Comparison of ENCODE assay signal across 8 mouse cellular contexts in the genomic region with DNA sequence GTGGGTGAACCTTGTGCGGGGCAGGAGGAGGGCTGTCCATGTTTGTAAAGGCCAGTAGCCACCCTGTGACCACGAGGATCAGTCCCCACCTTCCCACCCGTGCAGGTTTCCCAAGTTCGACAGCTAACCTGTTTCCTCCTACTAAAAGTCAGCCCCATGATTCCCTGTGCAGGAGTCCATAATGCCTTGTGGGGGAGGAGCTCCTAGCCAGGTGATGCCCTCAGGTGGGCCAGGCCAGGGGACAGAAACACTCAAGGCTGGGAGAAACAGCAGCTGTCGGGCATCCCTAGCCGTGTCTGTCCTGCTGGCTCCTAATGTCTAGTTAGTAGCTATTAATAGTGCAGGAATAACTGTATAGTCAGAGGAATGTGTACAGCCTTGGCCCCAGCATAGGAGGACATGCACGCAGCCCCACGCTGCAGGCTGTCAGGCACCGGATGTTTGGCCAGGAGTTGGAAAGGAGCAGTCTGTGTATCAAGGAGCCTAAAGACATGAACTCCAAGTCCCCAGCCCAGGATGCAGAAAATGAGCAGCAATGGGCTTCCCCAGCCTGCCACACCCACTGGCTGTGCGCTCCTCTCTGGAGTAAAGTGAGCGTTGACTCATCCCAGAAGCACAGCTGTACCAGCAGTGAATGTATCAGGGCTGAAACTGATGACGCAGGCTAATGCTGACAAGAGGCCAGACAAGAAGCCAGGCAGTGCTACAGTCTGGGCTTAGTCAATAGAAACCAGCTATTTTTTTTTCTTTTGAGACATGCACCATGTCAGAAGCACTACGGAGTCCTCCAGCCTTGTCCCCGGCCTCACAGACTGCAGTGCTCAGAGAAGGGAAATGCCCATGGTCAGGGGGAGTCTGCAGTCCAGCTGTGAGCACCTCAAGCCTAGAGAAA.
DNase-seq lines count a peak whose midpoint lies in the region; ATAC-seq and TF ChIP-seq lines count a peak whose summit lies in the region.

No protein-coding gene starts in this region.

- 47% methylated on average over 14 of the region's 14 CpGs for WGBS in lung, postnatal 0 days
- 55% methylated on average over 14 of the region's 14 CpGs for WGBS in heart, embryonic 11.5 days (ENCODE audit: insufficient replicate concordance)
- WGBS in small intestine, adult 2 months = 74% methylated on average over 14 of the region's 14 CpGs

- H3K9me3 ChIP-seq in lung, postnatal 0 days (ENCODE audit: low read length) = no peaks in the 10 kb centered on the region
- H3K9me3 ChIP-seq in heart, embryonic 11.5 days (replicated peaks; ENCODE audit: control insufficient read depth, low read length) = no peaks in the 10 kb centered on the region

- no peak overlapping the region for H3K4me2 ChIP-seq in lung, postnatal 0 days (replicated peaks; ENCODE audit: low read depth, low read length)
- H3K4me2 ChIP-seq in heart, embryonic 11.5 days = no peak overlapping the region

- peak; percentile 52 for DNase-seq in adrenal gland, postnatal 10 days
- DNase-seq in adrenal gland, adult 18-20 months (ENCODE audit: low spot score in 2 of 2) = no peak
- DNase-seq in lung, postnatal 0 days (ENCODE audit: low spot score) = peak; percentile 94
- no peak for DNase-seq in lung, postnatal 25 days (ENCODE audit: low spot score)
- DNase-seq in kidney, adult 18-20 months = no peak
- DNase-seq in cerebellum, adult 9-10 months = no peak

- H3K4me1 ChIP-seq in lung, postnatal 0 days (ENCODE audit: insufficient read depth, low read depth, low read length) = peaks cover 28% of the 10 kb centered on the region
- H3K4me1 ChIP-seq in heart, embryonic 11.5 days (ENCODE audit: control insufficient read depth, insufficient read depth, low read length) = peaks cover 32% of the 10 kb centered on the region
- peaks cover 4% of the 10 kb centered on the region; the same call in 1 of the 2 replicates for H3K4me1 ChIP-seq in small intestine, adult 2 months (ENCODE audit: control insufficient read depth, insufficient read depth, insufficient read length, low read length)

- peak overlapping the region; percentile 51; the same call in 1 of the 2 replicates for H3K27ac ChIP-seq in lung, postnatal 0 days (ENCODE audit: low read length)
- peak overlapping the region; percentile 69 for H3K27ac ChIP-seq in heart, embryonic 11.5 days (ENCODE audit: low read depth, low read length)
- 0 out of 2 replicates have a peak overlapping the region, but pooled peaks have one; percentile 2 for H3K27ac ChIP-seq in small intestine, adult 2 months (ENCODE audit: insufficient read depth, low read depth, low read length)

- peak; percentile 84 for ATAC-seq in lung, postnatal 0 days
- no peak; the same call in 1 of the 2 replicates for ATAC-seq in heart, embryonic 11.5 days (replicated peaks; ENCODE audit: insufficient number of reproducible peaks, low FRiP score, low TSS enrichment)

- H3K36me3 ChIP-seq in lung, postnatal 0 days (ENCODE audit: insufficient read depth, low read length) = peaks cover 23% of the 10 kb centered on the region
- peaks cover 7% of the 10 kb centered on the region; the same call in 1 of the 2 replicates for H3K36me3 ChIP-seq in heart, embryonic 11.5 days (ENCODE audit: control insufficient read depth, insufficient read depth, low read length)
- H3K36me3 ChIP-seq in small intestine, adult 2 months (ENCODE audit: control insufficient read depth, insufficient read depth, low read length) = peaks cover 40% of the 10 kb centered on the region

- TF ChIP-seq POLR2A in small intestine, adult 2 months (IDR thresholded peaks at IDR 0.05; ENCODE audit: low read depth, low read length) = no peak

- no peaks in the 10 kb centered on the region for H3K27me3 ChIP-seq in lung, postnatal 0 days (replicated peaks; ENCODE audit: insufficient read depth, low read length)
- H3K27me3 ChIP-seq in heart, embryonic 11.5 days (ENCODE audit: control insufficient read depth, insufficient read depth, low read length) = no peaks in the 10 kb centered on the region
- H3K27me3 ChIP-seq in small intestine, adult 2 months (ENCODE audit: control insufficient read depth, insufficient read depth, low read length) = no peaks in the 10 kb centered on the region

- peak; percentile 70 for TF ChIP-seq EP300 in lung, postnatal 0 days (IDR thresholded peaks at IDR 0.05)

- no peak overlapping the region for H3K9ac ChIP-seq in lung, postnatal 0 days (replicated peaks; ENCODE audit: low read depth)
- no peak overlapping the region for H3K9ac ChIP-seq in heart, embryonic 11.5 days (ENCODE audit: low read depth, low read length)

- TF ChIP-seq CTCF in lung, postnatal 0 days (IDR thresholded peaks at IDR 0.05) = no peak
- no peak for TF ChIP-seq CTCF in small intestine, adult 2 months (IDR thresholded peaks at IDR 0.05; ENCODE audit: extremely low read depth, insufficient read length, insufficient replicate concordance, low read depth, low read length)

- no peak overlapping the region for H3K4me3 ChIP-seq in lung, postnatal 0 days (ENCODE audit: low read depth, low read length)
- H3K4me3 ChIP-seq in heart, embryonic 11.5 days (ENCODE audit: low read depth, low read length) = no peak overlapping the region
- H3K4me3 ChIP-seq in small intestine, adult 2 months (ENCODE audit: low read depth, low read length) = no peak overlapping the region

Comparison
In these comparisons a context has a peak if more than half of its experiments do, and no peak if none do; other contexts are left out.
1. DNase-seq: peak in adrenal gland, postnatal 10 days (single experiment) and lung, postnatal 0 days (single experiment); none in adrenal gland, adult 18-20 months (0 of 2), lung, postnatal 25 days (single experiment), kidney, adult 18-20 months (single experiment) and cerebellum, adult 9-10 months (single experiment).
2. H3K27ac ChIP-seq: peak in every context shown above with its lines; median percentile 69 in heart, embryonic 11.5 days; 51 in lung, postnatal 0 days; 2 in small intestine, adult 2 months.